Comparison of ENCODE assay signal across 31 mouse cellular contexts in the genomic region with DNA sequence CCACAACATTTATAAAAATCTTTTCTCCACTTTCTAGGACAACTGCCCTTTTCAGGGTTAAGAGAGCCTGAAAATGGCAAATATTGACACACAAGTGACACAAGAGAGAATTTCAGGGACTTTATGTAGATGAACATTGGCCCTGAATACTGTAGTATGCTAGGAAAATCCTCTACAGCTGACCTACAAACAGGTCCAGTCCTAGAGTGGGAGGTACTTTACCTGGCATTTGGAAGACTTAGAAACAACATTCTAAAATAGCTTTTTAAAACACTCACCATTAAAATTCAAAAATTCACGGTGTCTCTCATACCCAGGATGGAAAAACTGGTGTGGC.
"Had no signal": no experiment of that assay in that cellular context is flagged by ENCODE, and none has a peak within 500 bp of the region (broad histone marks: within the 10 kb centered on the region; RNA-seq: fewer than 3 reads in every experiment).

No protein-coding gene starts in this region.

- H3K9ac ChIP-seq: limb, embryonic 12.5 days; limb, embryonic 13.5 days; limb, embryonic 15.5 days; liver, embryonic 13.5 days; liver, embryonic 14.5 days; liver, embryonic 15.5 days; liver, postnatal 0 days; lung, embryonic 14.5 days; lung, embryonic 15.5 days; midbrain, embryonic 12.5 days; midbrain, embryonic 13.5 days; midbrain, embryonic 15.5 days had no signal

- H3K4me3 ChIP-seq: left cerebral cortex, adult 2 months; limb, embryonic 10.5 days; limb, embryonic 12.5 days; limb, embryonic 13.5 days; limb, embryonic 15.5 days; liver, embryonic 13.5 days; liver, embryonic 15.5 days; lung, embryonic 15.5 days; megakaryocyte, embryonic 14.5 days; midbrain, embryonic 10.5 days; midbrain, embryonic 12.5 days; midbrain, embryonic 13.5 days; midbrain, embryonic 15.5 days; myocyte had no signal

- ATAC-seq: liver, postnatal 0 days; lung, postnatal 0 days; midbrain, embryonic 13.5 days; midbrain, embryonic 15.5 days; midbrain, embryonic 16.5 days had no signal

- H3K27me3 ChIP-seq: limb, embryonic 12.5 days; limb, embryonic 13.5 days; limb, embryonic 15.5 days; liver, embryonic 13.5 days; liver, embryonic 15.5 days; lung, embryonic 15.5 days; megakaryocyte, embryonic 14.5 days; midbrain, embryonic 12.5 days; midbrain, embryonic 13.5 days; midbrain, embryonic 15.5 days had no signal

- H3K4me1 ChIP-seq: limb, embryonic 13.5 days; limb, embryonic 15.5 days; lung, embryonic 15.5 days; midbrain, embryonic 10.5 days; midbrain, embryonic 12.5 days; midbrain, embryonic 13.5 days; midbrain, embryonic 15.5 days had no signal

- H3K27ac ChIP-seq: left cerebral cortex, adult 2 months; limb, embryonic 10.5 days; limb, embryonic 12.5 days; limb, embryonic 13.5 days; limb, embryonic 15.5 days; liver, embryonic 13.5 days; liver, embryonic 14.5 days; liver, embryonic 15.5 days; lung, embryonic 15.5 days; macrophage; midbrain, embryonic 10.5 days; midbrain, embryonic 12.5 days; midbrain, embryonic 13.5 days; midbrain, embryonic 15.5 days had no signal

- DNase-seq: layer of hippocampus, postnatal 36 days; left cerebral cortex, postnatal 4 days; liver, embryonic 13.5 days; liver, postnatal 0 days; lung, adult 18-20 months; lung, adult 2 months; lung, embryonic 14.5 days; lung, postnatal 10 days; lung, postnatal 14 days; lung, postnatal 36 days; lung, postnatal 4 days; midbrain, embryonic 14.5 days had no signal

- H3K36me3 ChIP-seq: limb, embryonic 15.5 days; lung, embryonic 15.5 days; midbrain, embryonic 12.5 days; midbrain, embryonic 15.5 days had no signal

- H3K4me2 ChIP-seq: limb, embryonic 12.5 days; limb, embryonic 13.5 days; limb, embryonic 15.5 days; liver, embryonic 11.5 days; liver, embryonic 13.5 days; liver, embryonic 15.5 days; lung, embryonic 14.5 days; lung, embryonic 15.5 days; midbrain, embryonic 11.5 days; midbrain, embryonic 12.5 days; midbrain, embryonic 13.5 days; midbrain, embryonic 15.5 days had no signal

- H3K9me3 ChIP-seq: limb, embryonic 10.5 days; limb, embryonic 12.5 days; limb, embryonic 13.5 days; limb, embryonic 15.5 days; liver, embryonic 13.5 days; liver, embryonic 15.5 days; lung, embryonic 15.5 days; megakaryocyte, embryonic 14.5 days; midbrain, embryonic 10.5 days; midbrain, embryonic 12.5 days; midbrain, embryonic 13.5 days; midbrain, embryonic 15.5 days had no signal
